Mouse (Mus musculus) limb, embryonic 11.5 days (tissue): Measurements from ENCODE around the gene Pheta1. TPM values are rescaled to one million over a fixed set of nuclear protein-coding genes. Genes with fewer than 3 reads are reported as not detected.

ENCODE experiments used
- ATAC-seq: fragments of 200-750 bp; cut with Nextera tagmentation; 2 replicates; pipeline ENCODE4 v1.8.0; 2017; ENCODE audit warnings: low read depth; ENCODE audit not compliant: insufficient number of reproducible peaks, low FRiP score, low TSS enrichment
- DNase-seq: peaks from one replicate; pipeline ENCODE4 v3.0.0-alpha.2; 2015; ENCODE audit warnings: low spot score
- H3K27ac ChIP-seq: fragments of 300-500 bp; sonication (generic); replicated peaks from 2 replicates; pipeline ENCODE4 v1.5.1; 2014; ENCODE audit warnings: low read depth, mild to moderate bottlenecking, low read length
- H3K27me3 ChIP-seq: fragments of 300-500 bp; sonication (generic); 2 replicates; pipeline ENCODE4 v1.6.1; 2014; ENCODE audit warnings: mild to moderate bottlenecking, low read length, mixed read lengths; ENCODE audit not compliant: control insufficient read depth, insufficient read depth
- H3K36me3 ChIP-seq: fragments of 300-500 bp; sonication (generic); 2 replicates; pipeline ENCODE4 v1.6.1; 2014; ENCODE audit warnings: mild to moderate bottlenecking, low read length, moderate library complexity, mixed read lengths; ENCODE audit not compliant: control insufficient read depth, insufficient read depth
- H3K4me1 ChIP-seq: fragments of 300-500 bp; sonication (generic); 2 replicates; pipeline ENCODE4 v1.6.1; 2014; ENCODE audit warnings: low read length, mixed read lengths; ENCODE audit not compliant: control insufficient read depth, insufficient read depth
- H3K4me2 ChIP-seq: fragments of 300-500 bp; sonication (generic); 2 replicates; pipeline ENCODE4 v1.6.1; 2014; ENCODE audit warnings: low read depth, mild to moderate bottlenecking, moderate library complexity; ENCODE audit not compliant: severe bottlenecking
- H3K4me3 ChIP-seq: fragments of 300-500 bp; sonication (generic); 2 replicates; pipeline ENCODE4 v1.5.1; 2014; ENCODE audit warnings: low read depth, low read length
- H3K9ac ChIP-seq: fragments of 300-500 bp; sonication (generic); 2 replicates; pipeline ENCODE4 v1.6.1; 2014; ENCODE audit warnings: mild to moderate bottlenecking, low read length
- H3K9me3 ChIP-seq: fragments of 300-500 bp; sonication (generic); 2 replicates; pipeline ENCODE4 v1.6.1; 2016; ENCODE audit warnings: low read length; ENCODE audit not compliant: control insufficient read depth
- WGBS: fragments of 180-500 bp; shearing (Covaris S2); extraction: QIAGEN DNeasy Blood & Tissue Kit; methylation state at CpG from one replicate; pipeline ENCODE4 v1.1.7; 2014; 5-methylcytosine and 5-hydroxymethylcytosine counted together
- polyA plus RNA-seq: library from polyadenylated mRNA; unstranded; fragments of >200 nt; fragmentation: Nextera tagmentation; extraction: Ambion mirVana; gene quantifications from 2 replicates; pipeline ENCODE4 v1.2.1, GENCODE M21; 2014

Gene Pheta1
- polyA plus RNA-seq, 1 experiment from 2014 or later: 36.8 TPM

GRCm38 (mm10) chr5:121876901-121877300, 28.1 kb downstream of the Pheta1 start:
- Histone ChIP-seq H3K4me1 (no peaks in the 10 kb centered on the region), H3K27ac (no peak overlapping the region), H3K4me2 (no peak overlapping the region), H3K4me3 (no peak overlapping the region), H3K27me3 (no peaks in the 10 kb centered on the region), H3K9me3 (no peaks in the 10 kb centered on the region), H3K36me3 (no peaks in the 10 kb centered on the region), H3K9ac (no peak overlapping the region)
- no peak for ATAC-seq
- 84% methylated on average over 12 of the region's 12 CpGs for WGBS
- no peak for DNase-seq

DNA sequence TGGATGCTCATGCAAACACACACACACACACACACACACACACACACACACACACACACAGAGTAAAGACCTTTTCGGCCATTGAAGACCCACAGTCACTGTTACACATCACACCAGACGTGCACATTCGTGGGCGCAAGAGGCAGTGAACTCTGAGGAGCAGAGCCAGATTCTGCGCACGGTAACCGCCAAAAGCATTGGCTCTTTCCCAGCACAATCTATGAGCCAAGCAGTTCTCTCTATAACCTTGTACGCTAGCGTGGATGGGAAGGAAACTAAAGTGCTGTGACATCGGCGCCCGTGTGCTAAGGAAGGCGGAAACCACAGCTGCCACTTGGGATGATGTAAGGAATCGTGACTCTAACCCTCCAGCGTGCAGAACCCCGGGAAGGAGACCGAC, 29.9 kb downstream of the Pheta1 start:
- H3K4me1 ChIP-seq: no peaks in the 10 kb centered on the region
- H3K4me2 ChIP-seq: no peak overlapping the region
- no peak for DNase-seq
- 87% methylated on average over 17 of the region's 17 CpGs for WGBS
- no peaks in the 10 kb centered on the region for H3K36me3 ChIP-seq
- H3K27ac ChIP-seq: no peak overlapping the region
- H3K9ac ChIP-seq: no peak overlapping the region
- no peak overlapping the region for H3K4me3 ChIP-seq
- H3K27me3 ChIP-seq: no peaks in the 10 kb centered on the region
- no peak for ATAC-seq
- no peaks in the 10 kb centered on the region for H3K9me3 ChIP-seq

DNA sequence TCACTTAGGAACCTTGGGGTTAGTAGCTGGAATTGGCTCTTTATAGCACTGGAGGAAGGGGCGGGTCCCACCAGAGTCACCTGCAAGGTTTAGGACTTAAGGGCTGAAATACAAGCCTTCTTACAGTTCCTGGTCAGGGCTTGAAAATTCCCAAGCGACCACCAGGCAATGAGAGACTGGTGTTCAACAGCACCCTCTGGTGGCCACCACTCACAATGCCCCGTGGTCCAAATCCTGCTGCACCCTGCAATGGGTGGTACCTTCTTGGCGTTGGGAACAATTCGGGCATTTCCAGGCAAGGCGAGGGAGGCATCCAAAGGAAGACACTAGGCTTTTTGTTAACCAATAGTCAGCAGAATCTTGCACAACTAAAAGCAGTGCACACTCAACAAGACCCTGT, 30.4 kb downstream of the Pheta1 start:
- DNase-seq (peak; percentile 60), ATAC-seq (no peak)
- Histone ChIP-seq H3K9me3 (no peaks in the 10 kb centered on the region), H3K4me3 (no peak overlapping the region), H3K27ac (no peak overlapping the region), H3K4me2 (no peak overlapping the region), H3K27me3 (no peaks in the 10 kb centered on the region), H3K4me1 (no peaks in the 10 kb centered on the region), H3K9ac (no peak overlapping the region), H3K36me3 (no peaks in the 10 kb centered on the region)
- WGBS: 64% methylated on average over 6 of the region's 6 CpGs

GRCm38 (mm10) chr5:121883356-121883755, 34.6 kb downstream of the Pheta1 start:
- Histone ChIP-seq H3K4me1 (no peaks in the 10 kb centered on the region), H3K4me3 (no peak overlapping the region), H3K36me3 (no peaks in the 10 kb centered on the region), H3K4me2 (no peak overlapping the region), H3K9ac (no peak overlapping the region), H3K9me3 (no peaks in the 10 kb centered on the region; the same call in 1 of the 2 replicates), H3K27me3 (no peaks in the 10 kb centered on the region), H3K27ac (no peak overlapping the region)
- DNase-seq (no peak), ATAC-seq (no peak)
- WGBS: 67% methylated on average over 8 of the region's 8 CpGs

GRCm38 (mm10) chr5:121889375-121889774, 40.6 kb downstream of the Pheta1 start:
- Histone ChIP-seq H3K9ac (no peak overlapping the region), H3K36me3 (no peaks in the 10 kb centered on the region), H3K4me2 (no peak overlapping the region), H3K27me3 (no peaks in the 10 kb centered on the region), H3K9me3 (no peaks in the 10 kb centered on the region; the same call in 1 of the 2 replicates), H3K27ac (no peak overlapping the region), H3K4me3 (no peak overlapping the region), H3K4me1 (peaks cover 7% of the 10 kb centered on the region; the same call in 1 of the 2 replicates)
- WGBS: 27% methylated on average over 13 of the region's 13 CpGs
- DNase-seq (peak; percentile 51), ATAC-seq (no peak)

DNA sequence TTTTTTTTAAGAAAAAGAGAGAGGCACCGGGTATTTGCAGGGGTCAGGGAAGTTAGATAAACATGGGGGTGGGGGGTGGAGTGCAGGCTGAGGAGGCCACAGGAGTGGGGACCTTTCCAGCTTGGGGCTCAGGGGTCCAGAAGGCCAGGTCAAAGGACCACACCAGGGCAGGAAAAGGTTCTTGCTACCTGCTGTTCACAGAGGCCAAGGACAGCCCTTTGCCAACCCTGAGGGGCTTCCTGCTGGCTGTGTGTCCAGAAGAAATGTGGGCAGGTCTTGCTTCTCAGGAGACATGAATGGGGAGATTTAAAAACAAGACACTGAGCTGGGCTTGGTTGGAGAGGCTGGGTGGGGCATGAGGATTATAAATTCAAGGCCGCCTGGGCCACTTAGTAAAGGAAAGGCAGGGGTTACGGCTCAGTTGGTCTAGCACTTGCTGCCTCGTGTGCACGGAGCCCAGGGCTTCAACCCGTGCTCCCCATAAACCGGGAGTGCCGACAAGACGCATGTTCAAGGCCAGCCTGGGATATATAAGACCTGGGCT, 41.1 kb downstream of the Pheta1 start:
- ATAC-seq (no peak), DNase-seq (no peak)
- Histone ChIP-seq H3K27ac (no peak overlapping the region), H3K9me3 (no peaks in the 10 kb centered on the region; the same call in 1 of the 2 replicates), H3K27me3 (no peaks in the 10 kb centered on the region), H3K4me3 (no peak overlapping the region), H3K4me1 (peaks cover 7% of the 10 kb centered on the region; the same call in 1 of the 2 replicates), H3K36me3 (no peaks in the 10 kb centered on the region), H3K4me2 (no peak overlapping the region), H3K9ac (no peak overlapping the region)
- WGBS: 35% methylated on average over 9 of the region's 9 CpGs

DNA sequence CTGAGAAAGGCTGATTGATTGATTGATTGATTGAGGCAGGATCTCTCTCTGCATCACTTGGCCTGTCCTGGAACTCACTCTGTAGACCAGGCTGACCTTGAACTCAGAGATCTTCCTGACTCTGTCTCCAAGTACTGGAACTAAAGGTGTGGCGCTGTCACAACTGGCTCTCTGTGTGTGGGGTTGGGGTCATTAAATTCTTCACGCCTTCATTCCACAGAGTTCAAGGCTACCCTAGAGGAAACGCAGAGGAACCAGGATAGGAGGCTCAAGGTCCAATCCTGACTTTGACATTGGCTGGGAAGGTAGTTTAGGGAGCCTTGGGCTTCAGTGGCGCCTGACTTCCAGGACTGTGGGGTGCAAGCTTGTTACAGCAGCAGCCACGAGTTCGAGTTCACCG, 42.1 kb downstream of the Pheta1 start:
- no peak for ATAC-seq
- H3K4me1 ChIP-seq: peaks cover 9% of the 10 kb centered on the region; the same call in 1 of the 2 replicates
- no peak overlapping the region for H3K9ac ChIP-seq
- no peak overlapping the region for H3K27ac ChIP-seq
- no peak overlapping the region for H3K4me2 ChIP-seq
- 93% methylated on average over 7 of the region's 7 CpGs for WGBS
- H3K4me3 ChIP-seq: no peak overlapping the region
- H3K27me3 ChIP-seq: no peaks in the 10 kb centered on the region
- no peaks in the 10 kb centered on the region for H3K36me3 ChIP-seq
- no peaks in the 10 kb centered on the region; the same call in 1 of the 2 replicates for H3K9me3 ChIP-seq
- no peak for DNase-seq

- WGBS: 82% methylated on average over 14 of the region's 14 CpGs
- Histone ChIP-seq H3K4me1 (peaks cover 9% of the 10 kb centered on the region; the same call in 1 of the 2 replicates), H3K36me3 (no peaks in the 10 kb centered on the region), H3K27ac (no peak overlapping the region), H3K9ac (no peak overlapping the region), H3K27me3 (no peaks in the 10 kb centered on the region), H3K4me3 (no peak overlapping the region), H3K4me2 (no peak overlapping the region), H3K9me3 (no peaks in the 10 kb centered on the region; the same call in 1 of the 2 replicates)
- ATAC-seq: no peak
- DNase-seq: no peak
Measured at GRCm38 (mm10) chr5:121892281-121892680, 43.5 kb downstream of the Pheta1 start.

DNA sequence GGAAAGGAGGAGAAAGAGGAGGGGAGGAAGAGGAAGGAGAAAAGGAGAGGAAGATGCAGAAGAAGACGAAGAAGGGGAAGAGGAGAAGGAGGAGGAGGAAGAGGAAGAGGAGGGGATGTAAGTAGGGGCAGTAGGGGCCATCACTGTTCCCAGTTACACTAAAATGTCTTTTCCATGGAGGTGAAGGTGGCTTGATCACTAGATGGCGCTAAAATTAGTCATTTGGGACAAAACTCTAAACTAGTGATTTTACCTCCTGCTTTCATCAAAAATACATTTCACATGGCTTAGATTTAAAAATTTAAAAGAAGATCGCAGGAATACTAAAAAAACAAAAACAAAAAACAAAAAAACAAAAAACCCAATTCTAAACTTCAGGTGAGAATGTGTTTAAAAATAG, 44.8 kb downstream of the Pheta1 start:
- no peak overlapping the region for H3K27ac ChIP-seq
- no peaks in the 10 kb centered on the region for H3K27me3 ChIP-seq
- H3K9me3 ChIP-seq: no peaks in the 10 kb centered on the region
- WGBS: 32% methylated on average over 3 of the region's 3 CpGs
- H3K36me3 ChIP-seq: no peaks in the 10 kb centered on the region
- DNase-seq (no peak), ATAC-seq (no peak)
- no peak overlapping the region for H3K4me3 ChIP-seq
- no peak overlapping the region for H3K9ac ChIP-seq
- no peak overlapping the region for H3K4me2 ChIP-seq
- peaks cover 9% of the 10 kb centered on the region; the same call in 1 of the 2 replicates for H3K4me1 ChIP-seq
